Mouse (Mus musculus) kidney, embryonic 16.5 days (tissue): ENCODE results near the gene Polr2a. TPM values are rescaled to one million over a fixed set of nuclear protein-coding genes. Genes with fewer than 3 reads are reported as not detected.

Experiments used
- ATAC-seq: fragments of 200-750 bp; cut with Nextera tagmentation; 2 replicates; pipeline ENCODE4 v1.8.0; 2017; ENCODE audit warnings: moderate TSS enrichment; ENCODE audit not compliant: low FRiP score, low TSS enrichment
- H3K27ac ChIP-seq: fragments of 300-500 bp; sonication (generic); 2 replicates; pipeline ENCODE4 v1.5.1; 2014; ENCODE audit warnings: low read length
- H3K27me3 ChIP-seq: fragments of 300-500 bp; sonication (generic); 2 replicates; pipeline ENCODE4 v1.6.1; 2014; ENCODE audit warnings: low read length, control low read depth, mixed read lengths; ENCODE audit not compliant: insufficient read depth
- H3K36me3 ChIP-seq: fragments of 300-500 bp; sonication (generic); 2 replicates; pipeline ENCODE4 v1.6.1; 2014; ENCODE audit warnings: low read length, control low read depth, mixed read lengths; ENCODE audit not compliant: insufficient read depth
- H3K4me1 ChIP-seq: fragments of 300-500 bp; sonication (generic); 2 replicates; pipeline ENCODE4 v1.6.1; 2014; ENCODE audit warnings: low read length, control low read depth, mixed read lengths; ENCODE audit not compliant: insufficient read depth
- H3K4me2 ChIP-seq: fragments of 300-500 bp; sonication (generic); replicated peaks from 2 replicates; pipeline ENCODE4 v1.6.1; 2014; ENCODE audit warnings: low read depth, low read length
- H3K4me3 ChIP-seq: fragments of 300-500 bp; sonication (generic); 2 replicates; pipeline ENCODE4 v1.5.1; 2014; ENCODE audit warnings: mild to moderate bottlenecking, low read length
- H3K9ac ChIP-seq: fragments of 300-500 bp; sonication (generic); replicated peaks from 2 replicates; pipeline ENCODE4 v1.6.1; 2014; ENCODE audit warnings: low read length
- H3K9me3 ChIP-seq: fragments of 300-500 bp; sonication (generic); 2 replicates; pipeline ENCODE4 v1.6.1; 2016; ENCODE audit warnings: low read length, control low read depth
- WGBS: fragments of 180-500 bp; shearing (Covaris S2); extraction: QIAGEN DNeasy Blood & Tissue Kit; methylation state at CpG from one replicate; pipeline ENCODE4 v1.1.7; 2014; 5-methylcytosine and 5-hydroxymethylcytosine counted together
- polyA plus RNA-seq: library from polyadenylated mRNA; unstranded; fragments of >200 nt; fragmentation: Nextera tagmentation; extraction: Ambion mirVana; gene quantifications from 2 replicates; pipeline ENCODE4 v1.2.1, GENCODE M21; 2015

Polr2a gene
- polyA plus RNA-seq, 1 experiment from 2014 or later, result 28.3 TPM

DNA sequence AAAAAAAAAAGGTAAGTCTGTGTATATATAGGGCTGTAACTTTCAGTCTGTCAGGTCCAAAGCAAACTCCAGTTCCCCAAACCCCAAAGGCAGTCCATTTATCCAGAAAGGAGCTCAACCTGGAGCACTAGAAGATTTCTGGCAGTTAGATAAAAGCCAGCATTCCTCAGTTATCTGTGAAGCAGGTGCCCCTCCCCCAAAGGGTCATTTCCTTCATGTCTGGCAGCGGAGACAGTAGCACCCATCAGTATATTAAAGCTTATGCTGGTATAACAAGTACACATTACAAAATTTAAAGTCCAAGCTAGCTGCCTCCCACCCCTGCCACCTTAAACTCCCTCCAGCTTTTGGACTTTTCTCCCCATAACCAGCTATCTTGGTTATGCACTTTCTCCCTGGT is 58.8 kb downstream of the Polr2a start:
- H3K27ac ChIP-seq, result no peak overlapping the region
- no peak overlapping the region for H3K9ac ChIP-seq
- ATAC-seq, result no peak
- WGBS, result 56% methylated on average over 1 of the region's 1 CpGs
- no peak overlapping the region for H3K4me2 ChIP-seq
- no peaks in the 10 kb centered on the region for H3K9me3 ChIP-seq
- peaks cover 9% of the 10 kb centered on the region for H3K4me1 ChIP-seq
- H3K4me3 ChIP-seq, result no peak overlapping the region
- no peaks in the 10 kb centered on the region for H3K27me3 ChIP-seq
- H3K36me3 ChIP-seq, result no peaks in the 10 kb centered on the region

DNA sequence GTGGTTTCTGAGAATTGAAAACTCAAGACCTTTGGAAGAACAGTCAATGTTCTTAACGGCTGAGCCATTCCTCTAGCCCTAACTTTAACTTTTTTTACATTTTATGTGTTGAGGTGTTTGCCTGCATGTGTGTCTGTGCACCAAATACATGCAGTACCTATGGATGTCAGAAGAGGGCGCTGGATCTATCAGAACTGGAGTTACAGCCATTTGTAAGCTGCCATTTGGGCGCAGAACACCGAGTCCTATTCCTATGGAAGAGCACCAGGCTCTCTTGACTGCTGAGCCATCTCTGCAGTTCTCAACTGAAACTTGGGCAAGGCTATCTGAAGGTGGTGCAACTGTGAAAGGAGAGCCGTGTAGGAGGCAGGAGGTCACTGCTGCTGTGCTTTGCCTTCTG is 59.9 kb downstream of the Polr2a start:
- Histone ChIP-seq H3K36me3 (no peaks in the 10 kb centered on the region), H3K9me3 (no peaks in the 10 kb centered on the region), H3K4me2 (no peak overlapping the region), H3K4me3 (no peak overlapping the region), H3K27ac (no peak overlapping the region), H3K9ac (no peak overlapping the region), H3K4me1 (peaks cover 10% of the 10 kb centered on the region), H3K27me3 (no peaks in the 10 kb centered on the region)
- ATAC-seq, result no peak
- 66% methylated on average over 5 of the region's 5 CpGs for WGBS

DNA sequence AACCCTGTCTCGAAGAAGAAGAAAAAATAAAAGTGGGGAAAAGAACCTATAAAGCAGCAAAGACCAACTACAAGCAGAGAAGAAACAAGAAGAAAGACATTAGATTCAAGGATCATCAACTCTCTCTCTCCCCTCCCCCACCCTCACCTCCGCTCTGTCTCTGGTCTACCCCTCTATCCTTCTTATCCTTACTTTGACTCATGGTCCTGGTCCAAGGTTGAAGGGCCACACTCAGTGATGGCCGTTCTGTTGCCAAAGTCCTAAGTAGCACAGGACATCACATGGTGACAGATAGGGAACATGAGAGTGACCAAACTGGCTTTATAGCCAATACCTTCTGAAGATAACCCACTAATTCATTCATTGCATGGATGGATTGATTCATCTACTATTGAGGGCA is 61.0 kb downstream of the Polr2a start:
- Histone ChIP-seq H3K27ac (no peak overlapping the region), H3K4me3 (no peak overlapping the region), H3K4me2 (no peak overlapping the region), H3K4me1 (peaks cover 18% of the 10 kb centered on the region), H3K9ac (no peak overlapping the region), H3K9me3 (no peaks in the 10 kb centered on the region), H3K27me3 (no peaks in the 10 kb centered on the region), H3K36me3 (no peaks in the 10 kb centered on the region)
- ATAC-seq, result no peak
- 79% methylated on average over 3 of the region's 3 CpGs for WGBS

- Histone ChIP-seq H3K4me2 (peak within 1 kb of the TSS; percentile 88), H3K36me3 (no peaks in the 10 kb centered on the region), H3K4me3 (peak within 1 kb of the TSS; percentile 64), H3K9me3 (no peaks in the 10 kb centered on the region), H3K9ac (peak within 1 kb of the TSS; percentile 88), H3K27me3 (no peaks in the 10 kb centered on the region), H3K27ac (peak within 1 kb of the TSS; percentile 88), H3K4me1 (peaks cover 18% of the 10 kb centered on the region)
- peak; percentile 86 for ATAC-seq
- 2% methylated on average over 35 of the region's 41 CpGs for WGBS
Measured at GRCm38 (mm10) chr11:69695361-69696181, 62.9 kb downstream of the Polr2a start, which contains the start of the genes Tnfsf12 and Tnfsfm13. TSS of gene Tnfsf12 (minus strand) at chr11:69695849. TSS of gene Tnfsfm13 (minus strand) at chr11:69696098.

DNA sequence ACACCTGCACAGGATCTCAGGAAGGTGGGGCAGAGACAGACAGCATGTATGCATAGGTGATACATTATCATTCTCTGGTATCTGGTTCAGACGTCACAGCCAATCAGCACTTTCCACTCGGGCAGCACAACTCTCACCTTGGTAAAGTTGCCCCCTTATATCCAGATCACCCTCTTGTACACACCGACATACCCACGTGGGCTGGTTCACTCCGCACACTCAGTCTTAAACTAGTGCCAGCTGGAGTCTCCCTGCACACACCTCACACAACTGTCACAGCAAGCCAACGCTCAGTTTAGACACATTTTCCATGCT is 63.4 kb downstream of the Polr2a start:
- Histone ChIP-seq H3K4me3 (peak overlapping the region; percentile 64), H3K4me2 (peak overlapping the region; percentile 88), H3K27me3 (no peaks in the 10 kb centered on the region), H3K36me3 (no peaks in the 10 kb centered on the region), H3K9ac (peak overlapping the region; percentile 88), H3K4me1 (peaks cover 18% of the 10 kb centered on the region), H3K9me3 (no peaks in the 10 kb centered on the region), H3K27ac (peak overlapping the region; percentile 88; the same call in 1 of the 2 replicates)
- WGBS, result 27% methylated on average over 6 of the region's 6 CpGs
- peak; percentile 17; the same call in 1 of the 2 replicates for ATAC-seq

DNA sequence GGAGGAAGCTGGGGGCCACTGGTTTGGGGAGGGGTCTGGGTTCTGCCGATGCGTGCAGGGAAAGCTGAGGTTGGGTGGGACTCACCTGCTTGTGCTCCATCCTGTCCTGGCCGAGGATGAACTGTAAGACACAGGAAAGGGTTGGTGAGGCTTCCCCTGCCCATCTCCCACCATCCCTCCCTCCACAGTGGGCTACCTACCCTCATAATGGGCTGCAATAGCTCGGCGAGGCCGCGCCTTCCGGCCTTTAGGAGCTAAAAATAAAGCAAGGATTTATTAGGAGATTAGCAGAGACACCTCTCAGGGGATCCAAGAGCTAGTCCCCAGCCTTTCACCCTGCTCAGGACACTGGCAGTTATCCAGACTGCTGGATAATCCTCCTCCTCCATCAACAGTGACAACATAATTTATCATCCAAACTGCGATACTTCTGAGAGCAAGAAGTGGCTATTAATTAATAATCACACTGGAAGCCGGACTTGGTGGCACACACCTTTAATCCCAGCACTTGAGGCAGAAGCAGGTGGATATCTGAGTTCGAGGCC is 64.9 kb downstream of the Polr2a start:
- Histone ChIP-seq H3K27me3 (no peaks in the 10 kb centered on the region), H3K4me2 (no peak overlapping the region; the same call in 1 of the 2 replicates), H3K36me3 (no peaks in the 10 kb centered on the region), H3K4me1 (peaks cover 18% of the 10 kb centered on the region), H3K9me3 (no peaks in the 10 kb centered on the region), H3K9ac (no peak overlapping the region; the same call in 1 of the 2 replicates), H3K4me3 (no peak overlapping the region), H3K27ac (no peak overlapping the region; the same call in 1 of the 2 replicates)
- no peak for ATAC-seq
- 45% methylated on average over 11 of the region's 11 CpGs for WGBS

GRCm38 (mm10) chr11:69692863-69693262 is 65.6 kb downstream of the Polr2a start:
- ATAC-seq, result 0 out of 2 replicates have a peak, but pooled peaks have one; percentile 35
- Histone ChIP-seq H3K9ac (no peak overlapping the region), H3K27ac (peak overlapping the region; percentile 9; the same call in 1 of the 2 replicates), H3K9me3 (no peaks in the 10 kb centered on the region), H3K36me3 (no peaks in the 10 kb centered on the region), H3K27me3 (no peaks in the 10 kb centered on the region), H3K4me2 (no peak overlapping the region), H3K4me1 (peaks cover 18% of the 10 kb centered on the region), H3K4me3 (no peak overlapping the region)
- WGBS, result 76% methylated on average over 6 of the region's 6 CpGs

- no peaks in the 10 kb centered on the region for H3K27me3 ChIP-seq
Measured at GRCm38 (mm10) chr11:69692196-69692811, 66.1 kb downstream of the Polr2a start.

DNA sequence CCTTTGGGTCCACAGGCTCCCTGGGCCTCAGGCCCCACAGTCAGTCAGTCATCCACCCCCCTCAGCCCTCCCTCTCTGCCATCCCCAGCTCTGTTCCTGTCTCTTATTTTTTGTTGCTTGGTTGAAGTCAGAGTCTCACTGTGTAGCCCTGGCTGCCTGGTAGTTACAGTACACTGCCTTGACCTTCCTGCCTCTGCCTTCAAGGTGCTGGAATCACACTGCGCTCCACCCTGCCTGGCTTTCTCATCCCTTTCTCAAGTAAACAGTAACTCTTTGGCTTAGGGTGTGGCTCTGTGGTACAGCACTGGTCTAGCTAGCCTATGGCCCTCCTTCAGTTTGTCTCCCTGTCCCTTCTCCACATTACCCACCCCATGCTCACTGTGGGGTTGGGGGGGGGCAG is 68.5 kb downstream of the Polr2a start:
- 86% methylated on average over 1 of the region's 1 CpGs for WGBS
- H3K4me3 ChIP-seq, result no peak overlapping the region
- ATAC-seq, result no peak
- H3K4me1 ChIP-seq, result peaks cover 27% of the 10 kb centered on the region
- H3K4me2 ChIP-seq, result no peak overlapping the region
- H3K9ac ChIP-seq, result no peak overlapping the region
- no peaks in the 10 kb centered on the region for H3K36me3 ChIP-seq
- no peaks in the 10 kb centered on the region for H3K27me3 ChIP-seq
- no peak overlapping the region for H3K27ac ChIP-seq
- H3K9me3 ChIP-seq, result no peaks in the 10 kb centered on the region

More at GRCm38 (mm10) chr11:69692196-69692811, 66.1 kb downstream of the Polr2a start:
- Histone ChIP-seq H3K4me2 (no peak overlapping the region), H3K4me1 (peaks cover 18% of the 10 kb centered on the region), H3K27ac (0 out of 2 replicates have a peak overlapping the region, but pooled peaks have one; percentile 9), H3K9ac (no peak overlapping the region), H3K9me3 (no peaks in the 10 kb centered on the region), H3K36me3 (no peaks in the 10 kb centered on the region), H3K4me3 (no peak overlapping the region)
- WGBS, result 68% methylated on average over 9 of the region's 9 CpGs
- no peak for ATAC-seq
